Mouse (Mus musculus) CH12.LX (cell line): ENCODE results near the gene Trmu.

Source experiments
- BHLHE40 ChIP-seq: IDR thresholded peaks from 2 replicates; pipeline ENCODE4 v1.6.1; 2011; ENCODE audit warnings: mild to moderate bottlenecking, low read depth, low read length, improper control_type of control experiment
- CHD2 ChIP-seq: IDR thresholded peaks from 2 replicates; pipeline ENCODE4 v1.6.1; 2011; ENCODE audit warnings: low read length, improper control_type of control experiment
- CTCF ChIP-seq, 2 experiments: IDR thresholded peaks in 1 of 2; conservative IDR thresholded peaks in 1 of 2; 2 replicates each; pipeline ENCODE4 v1.5.1; 2011 to 2012; ENCODE audit warnings: low read depth in 2 of 2, low read length in 2 of 2, improper control_type of control experiment in 1 of 2, inconsistent platforms in 1 of 2, mild to moderate bottlenecking in 1 of 2, moderate library complexity in 1 of 2
- EP300 ChIP-seq: IDR thresholded peaks from 2 replicates; pipeline ENCODE4 v1.6.1; 2011; ENCODE audit warnings: low read length, improper control_type of control experiment
- GABPA ChIP-seq: IDR thresholded peaks from 2 replicates; pipeline ENCODE4 v1.6.1; 2012; ENCODE audit warnings: low read depth, low read length, improper control_type of control experiment, inconsistent platforms; ENCODE audit not compliant: insufficient replicate concordance
- IRF4 ChIP-seq: IDR thresholded peaks from 2 replicates; pipeline ENCODE4 v1.6.1; 2014; ENCODE audit warnings: low read depth, mild to moderate bottlenecking, inconsistent platforms, low read length, improper control_type of control experiment
- MAX ChIP-seq: IDR thresholded peaks from 2 replicates; pipeline ENCODE4 v1.6.1; 2011; ENCODE audit warnings: low read length, improper control_type of control experiment
- PAX5 ChIP-seq: IDR thresholded peaks from 2 replicates; pipeline ENCODE4 v1.6.1; 2012; ENCODE audit warnings: low read length, inconsistent platforms, mixed read lengths
- POLR2A ChIP-seq: IDR thresholded peaks from 2 replicates; pipeline ENCODE4 v1.6.1; 2011; ENCODE audit warnings: low read depth, mild to moderate bottlenecking, improper control_type of control experiment, low read length
- POLR2AphosphoS2 ChIP-seq: IDR thresholded peaks from 2 replicates; pipeline ENCODE4 v1.6.1; 2011; ENCODE audit warnings: low read depth, low read length, improper control_type of control experiment
- TBP ChIP-seq: conservative IDR thresholded peaks from 2 replicates; pipeline ENCODE4 v1.6.1; 2011; ENCODE audit warnings: low read depth, low read length, improper control_type of control experiment
- TCF12 ChIP-seq: IDR thresholded peaks from 2 replicates; pipeline ENCODE4 v1.6.1; 2014; ENCODE audit warnings: low read depth, mild to moderate bottlenecking, inconsistent platforms, low read length, improper control_type of control experiment
- USF1 ChIP-seq: IDR thresholded peaks from 2 replicates; pipeline ENCODE4 v1.6.1; 2014; ENCODE audit warnings: low read depth, mild to moderate bottlenecking, inconsistent platforms, low read length, improper control_type of control experiment

DNA sequence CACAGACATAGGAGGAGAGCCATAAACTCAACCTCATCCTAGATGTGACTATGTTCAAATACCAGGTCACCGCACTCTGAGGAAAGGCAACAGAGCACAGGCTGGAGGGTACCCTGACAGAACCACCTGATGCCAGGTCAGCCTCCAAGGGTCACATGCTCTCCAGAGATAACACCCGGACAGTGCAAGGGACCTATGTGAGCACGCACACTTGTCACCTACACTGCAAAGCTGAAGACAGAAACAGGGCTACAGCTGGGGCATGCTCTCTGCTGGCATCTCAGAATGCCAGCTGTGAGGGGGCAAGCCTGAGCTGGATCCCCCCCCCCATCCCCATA, 30.3 kb downstream of the Trmu start:
- TF ChIP-seq GABPA (no peak), POLR2A (no peak), BHLHE40 (no peak), TBP (no peak), POLR2AphosphoS2 (no peak), CTCF (conservative IDR thresholded peaks at IDR 0.05 in 1 of 2, IDR thresholded peaks at IDR 0.05 in 1 of 2; ENCODE audit: low read depth in 2 of 2, low read length in 2 of 2) (no peak), TCF12 (no peak), IRF4 (no peak), MAX (no peak), USF1 (no peak), CHD2 (no peak), EP300 (no peak), PAX5 (no peak)
